Mouse (Mus musculus): ENCODE data around the gene Gsk3a. TPM values are rescaled to one million over a fixed set of nuclear protein-coding genes. Genes with fewer than 3 reads are reported as not detected.
A peak's percentile ranks its signal among the peaks of the same experiment; 100 is the strongest.
"Not testable (repeated sequence)": the region's sequence is repeated elsewhere in the genome, so short reads cannot be mapped to it uniquely, and the experiment has no call there.

The Gsk3a gene
- total RNA-seq, 4 experiments from 2014 or later: 66.1 to 71.3 (median 68.3) TPM

GRCm38 (mm10) chr7:25273259-25274241 is 35.9 kb upstream of the Gsk3a start:
- DNase-seq (ENCODE audit: low spot score): no peak

GRCm38 (mm10) chr7:25272445-25273258 is 35.0 kb upstream of the Gsk3a start:
- no peak for DNase-seq (ENCODE audit: low spot score)

GRCm38 (mm10) chr7:25271651-25272444 is 34.2 kb upstream of the Gsk3a start:
- DNase-seq (ENCODE audit: low spot score): no peak

- DNase-seq (ENCODE audit: low spot score): no peak
Observed at GRCm38 (mm10) chr7:25270652-25271633, 33.3 kb upstream of the Gsk3a start.

GRCm38 (mm10) chr7:25269545-25270271 is 32.1 kb upstream of the Gsk3a start:
- no peak for DNase-seq (ENCODE audit: low spot score)

DNA sequence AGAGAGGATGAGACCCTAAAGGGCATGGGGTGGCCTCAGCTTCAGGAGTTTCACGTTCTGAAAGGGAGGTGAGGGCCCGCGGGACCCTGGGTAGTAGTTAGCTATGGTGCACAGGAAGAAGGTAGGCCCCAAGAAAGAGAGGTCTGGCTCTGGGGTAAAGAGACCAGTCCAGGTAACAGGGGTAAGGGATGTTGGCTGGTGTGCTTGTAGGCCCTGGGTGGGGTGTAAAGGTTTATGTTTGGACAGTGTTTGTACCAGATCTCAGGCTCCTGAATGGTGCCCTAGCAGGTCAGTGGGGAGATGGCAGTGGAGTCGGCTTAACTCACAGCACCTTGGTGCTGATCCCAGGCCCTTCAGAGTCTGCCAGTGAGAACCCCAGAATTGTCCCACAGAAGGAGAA is 31.4 kb upstream of the Gsk3a start:
- no peak for DNase-seq (ENCODE audit: low spot score)

DNA sequence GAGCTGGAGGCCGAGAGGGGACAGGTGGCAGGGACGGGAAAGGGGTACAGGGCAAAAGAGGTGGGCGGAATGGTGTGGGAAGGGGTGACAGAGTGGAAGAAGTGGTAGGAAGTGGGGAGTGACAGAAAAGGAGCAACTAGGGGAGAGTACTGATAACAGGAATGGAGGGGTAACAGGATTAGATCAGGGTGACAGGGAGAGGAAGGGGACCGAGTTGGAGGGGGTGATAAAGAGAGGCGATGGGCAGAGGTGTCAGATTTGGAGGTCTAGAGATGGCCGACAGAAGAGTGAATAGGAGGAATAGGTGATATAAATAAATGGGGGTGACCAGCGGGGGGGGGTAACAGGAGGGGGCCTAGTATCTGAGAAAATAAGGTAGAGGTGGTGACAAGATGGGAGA is 30.9 kb upstream of the Gsk3a start:
- no peak for DNase-seq (ENCODE audit: low spot score)

- DNase-seq (ENCODE audit: low spot score): peak; percentile 100
Observed at GRCm38 (mm10) chr7:25267751-25268463, 30.3 kb upstream of the Gsk3a start.

GRCm38 (mm10) chr7:25267301-25267750 is 29.7 kb upstream of the Gsk3a start, which contains the start of gene Cic:
Gene Cic (plus strand): TSS chr7:25267704.
- peak; percentile 99 for DNase-seq (ENCODE audit: low spot score)

GRCm38 (mm10) chr7:25266180-25266962 is 28.7 kb upstream of the Gsk3a start:
- DNase-seq (ENCODE audit: low spot score): no peak

GRCm38 (mm10) chr7:25265743-25266142 is 28.1 kb upstream of the Gsk3a start:
- DNase-seq (ENCODE audit: low spot score): not testable (repeated sequence)

DNA sequence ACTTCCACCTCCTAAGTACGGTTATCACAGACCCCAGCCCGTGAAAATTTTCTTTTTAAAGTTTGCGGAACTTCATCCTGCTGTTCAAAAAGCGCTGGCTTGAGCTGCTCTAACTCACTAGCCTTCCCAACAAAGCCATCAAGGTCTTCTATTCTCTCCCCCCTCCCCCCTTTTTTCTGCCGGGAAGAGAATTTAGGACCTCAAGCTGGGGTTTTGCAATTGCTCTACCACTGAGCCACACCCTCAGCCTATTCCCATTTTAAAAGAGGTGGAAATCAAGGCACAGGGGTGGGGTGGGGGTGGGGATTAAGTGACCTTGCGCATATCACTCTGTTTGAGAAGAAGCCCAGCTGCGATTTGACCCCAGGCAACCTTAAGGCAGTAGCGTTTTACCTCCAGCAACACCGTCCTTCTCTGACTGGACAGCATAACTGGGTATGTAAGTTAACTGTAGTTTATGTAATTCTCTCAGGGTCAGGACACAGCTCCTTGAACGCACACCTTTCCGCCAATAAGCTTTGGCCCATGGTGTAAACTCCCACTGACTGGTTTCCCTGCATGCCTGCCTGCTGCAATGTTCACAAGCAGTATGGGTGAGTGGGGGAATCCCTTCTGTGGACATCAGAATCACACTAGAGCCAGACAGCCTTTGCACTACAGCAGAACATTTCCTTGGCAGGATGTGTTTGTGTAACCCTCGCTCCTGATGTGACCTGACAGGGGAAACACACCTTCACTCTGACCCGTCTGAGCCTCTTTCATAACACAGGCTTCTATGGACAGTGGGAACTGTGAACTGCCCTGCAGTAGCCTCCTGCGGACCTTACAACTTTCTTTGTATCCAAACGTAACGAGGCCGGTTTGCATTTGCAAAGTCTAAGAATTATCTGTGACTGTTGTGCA is 26.6 kb upstream of the Gsk3a start:
- no peak for DNase-seq (ENCODE audit: low spot score)

GRCm38 (mm10) chr7:25261896-25262295 is 24.2 kb upstream of the Gsk3a start:
- DNase-seq (ENCODE audit: low spot score): no peak

DNA sequence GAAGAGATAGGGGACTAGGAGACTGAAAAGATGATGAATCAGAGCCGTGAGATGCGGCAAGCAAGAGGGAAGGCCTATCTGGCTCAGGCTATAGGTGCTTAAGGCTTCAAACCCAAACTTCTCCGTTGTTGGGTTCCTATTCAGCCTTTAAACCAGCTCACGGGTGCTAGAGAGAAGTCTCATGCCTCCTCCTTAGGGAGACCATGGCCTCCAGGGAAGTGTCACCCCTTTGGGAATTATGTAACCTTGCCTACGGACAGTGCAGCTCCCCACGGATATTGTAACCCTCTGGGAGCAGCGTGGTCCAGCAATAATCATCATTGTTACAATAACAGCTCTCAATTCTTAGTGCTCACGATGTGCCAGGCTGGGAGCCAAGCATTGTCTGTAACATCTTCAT is 14.2 kb upstream of the Gsk3a start:
- no peak for DNase-seq (ENCODE audit: low spot score)

DNA sequence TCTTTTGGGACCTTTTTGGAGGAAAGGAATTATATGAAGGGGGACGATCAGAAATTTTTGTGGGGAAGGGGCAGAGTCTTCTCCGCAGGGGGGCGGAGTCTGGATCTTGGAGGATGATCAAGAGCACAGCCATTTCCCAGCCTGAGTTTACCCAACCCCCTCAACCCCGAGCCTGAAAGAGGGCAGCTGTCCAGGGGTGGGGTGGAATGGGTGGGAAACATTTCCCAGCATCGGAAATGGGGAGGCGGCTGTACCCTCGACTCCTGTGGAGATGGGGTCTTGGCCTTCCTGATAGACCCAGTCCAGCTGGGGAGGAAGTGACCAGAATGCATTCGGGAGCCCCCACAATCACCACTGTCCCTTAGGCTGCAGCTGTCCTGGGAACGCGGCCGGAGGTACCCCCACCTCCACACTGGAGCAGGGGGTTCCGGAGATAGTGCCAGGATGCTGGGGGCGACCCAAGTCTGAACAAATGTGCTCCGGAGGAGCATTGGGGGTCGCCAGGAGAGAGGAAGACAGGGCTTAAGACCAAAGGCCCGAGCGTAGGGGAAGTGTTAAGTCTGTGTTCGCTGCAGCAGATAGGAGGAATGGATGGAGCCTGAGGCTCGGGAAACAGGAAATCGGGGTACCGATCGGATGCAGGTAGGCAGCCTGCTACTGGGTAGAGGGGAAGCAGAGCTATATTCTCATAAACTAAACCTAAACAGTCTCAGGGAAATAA is 13.6 kb upstream of the Gsk3a start:
- DNase-seq (ENCODE audit: low spot score): peak; percentile 68

All from heart, adult 8-10 months (tissue).